Mouse (Mus musculus) layer of hippocampus, postnatal 14 days (tissue): ENCODE results near the gene Rnf227. TPM values are rescaled to one million over a fixed set of nuclear protein-coding genes. Genes with fewer than 3 reads are reported as not detected.
A peak's percentile ranks its signal among the peaks of the same experiment; 100 is the strongest.

ENCODE experiments used
- DNase-seq, 2 experiments: peaks; one replicate each; pipeline ENCODE4 v3.0.0; 2021 to 2022; ENCODE audit warnings: low spot score in 2 of 2, mixed read lengths in 1 of 2
- total RNA-seq, 2 experiments: library from RNA; stranded (reverse); gene quantifications; 2 replicates each; pipeline ENCODE4 v1.2.3; 2021

The Rnf227 gene
- total RNA-seq, 2 experiments from 2014 or later = 71.7 to 76.9 TPM

- no peak for DNase-seq
Measured at GRCm38 (mm10) chr11:69369990-69370816, 29.9 kb downstream of the Rnf227 start.

GRCm38 (mm10) chr11:69370817-69371215, 30.6 kb downstream of the Rnf227 start:
- no peak for DNase-seq

DNA sequence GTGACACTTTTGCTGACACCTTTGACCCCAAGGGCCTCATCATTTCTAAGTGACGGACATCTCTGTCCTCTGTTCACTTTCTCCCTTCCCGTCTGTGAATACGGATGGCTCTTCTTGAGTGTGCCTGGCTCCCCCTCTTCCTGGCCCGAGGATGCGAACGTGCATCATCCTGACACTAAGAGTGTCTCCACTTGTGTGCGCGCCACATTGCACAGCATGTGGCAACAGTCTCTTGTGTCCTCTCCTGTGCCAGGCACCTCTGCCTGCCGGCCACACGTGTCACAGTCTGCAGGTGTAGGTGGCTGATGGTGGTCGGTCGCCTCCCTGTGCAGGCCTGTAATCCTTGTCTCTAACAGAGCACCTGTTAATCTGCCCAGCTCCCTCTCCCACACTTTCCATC, 31.3 kb downstream of the Rnf227 start:
- no peak for DNase-seq

DNA sequence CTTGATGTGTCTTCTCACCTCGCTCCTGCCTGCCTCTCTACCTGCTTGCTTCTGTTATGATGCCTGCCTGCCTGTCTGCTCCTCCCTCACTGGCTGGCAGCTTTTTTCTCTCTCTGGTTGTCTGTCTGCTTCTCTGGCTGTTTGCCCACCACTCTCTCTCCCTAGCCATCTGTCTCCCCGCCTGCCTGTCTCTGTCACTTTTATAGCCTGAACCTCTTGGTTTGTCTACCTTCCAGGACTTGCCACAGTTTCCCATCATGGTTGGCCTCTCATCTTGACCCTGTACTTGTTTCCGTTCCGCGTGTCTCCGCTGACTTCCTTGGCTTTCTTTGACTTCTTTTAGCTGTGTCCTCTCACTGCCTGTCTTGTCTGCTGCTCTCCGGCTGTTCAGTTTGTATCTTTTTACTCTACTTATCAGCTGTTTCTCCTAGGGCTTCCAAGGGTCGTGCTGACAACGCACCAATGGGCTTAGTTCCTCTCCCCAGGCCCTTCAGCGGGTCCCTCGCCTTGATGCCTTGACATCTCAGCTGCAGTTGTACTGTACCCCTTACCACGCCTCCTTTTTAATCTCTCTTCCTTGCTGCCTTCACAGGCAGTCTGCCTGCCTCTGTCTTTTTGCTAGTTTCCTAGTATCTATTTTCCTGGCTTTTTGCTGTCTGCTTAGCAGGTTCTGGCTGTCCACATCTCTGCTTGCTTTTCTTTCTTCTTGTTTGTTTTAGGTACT, 32.0 kb downstream of the Rnf227 start:
- DNase-seq = peak; percentile 82 to 92

DNA sequence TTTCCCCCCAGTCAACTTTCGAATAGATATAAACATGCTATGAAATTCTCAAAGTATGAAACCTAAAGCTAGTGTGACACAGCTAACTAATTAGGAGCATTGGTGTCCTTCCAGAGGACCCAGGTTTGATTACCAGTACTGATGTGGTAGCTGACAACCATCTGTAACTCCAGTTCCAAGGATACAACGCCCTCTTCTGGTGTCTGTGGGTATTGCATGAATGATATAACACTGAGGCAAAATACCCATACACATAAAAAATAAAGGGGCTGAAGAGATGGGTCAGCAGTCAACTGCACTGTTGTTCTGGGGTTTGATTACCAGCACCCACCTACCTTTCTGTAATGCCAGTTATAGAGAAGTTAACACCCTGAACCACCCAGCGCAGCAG, 32.5 kb downstream of the Rnf227 start:
- no peak for DNase-seq

GRCm38 (mm10) chr11:69373223-69373965, 33.1 kb downstream of the Rnf227 start:
- DNase-seq = no peak

DNA sequence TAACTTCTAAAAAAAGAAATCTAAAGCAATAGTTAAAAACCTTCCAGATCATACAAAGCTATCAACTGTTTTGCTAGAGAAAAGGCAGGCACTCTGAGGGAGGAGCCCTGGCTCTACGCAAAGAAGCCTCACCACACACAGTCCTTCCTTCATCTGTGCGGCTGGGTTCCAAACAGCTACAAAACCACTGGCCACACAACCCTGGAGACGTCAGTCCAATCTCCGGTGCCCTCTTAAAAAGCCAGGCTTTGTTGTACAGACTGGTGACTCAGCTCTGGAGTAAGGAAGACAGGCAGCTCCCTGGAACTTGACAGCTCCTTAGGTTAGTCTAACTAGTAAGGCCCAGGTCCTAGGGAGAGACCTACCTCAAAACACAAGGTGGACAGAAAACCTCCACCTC, 35.4 kb downstream of the Rnf227 start:
- DNase-seq = no peak

DNA sequence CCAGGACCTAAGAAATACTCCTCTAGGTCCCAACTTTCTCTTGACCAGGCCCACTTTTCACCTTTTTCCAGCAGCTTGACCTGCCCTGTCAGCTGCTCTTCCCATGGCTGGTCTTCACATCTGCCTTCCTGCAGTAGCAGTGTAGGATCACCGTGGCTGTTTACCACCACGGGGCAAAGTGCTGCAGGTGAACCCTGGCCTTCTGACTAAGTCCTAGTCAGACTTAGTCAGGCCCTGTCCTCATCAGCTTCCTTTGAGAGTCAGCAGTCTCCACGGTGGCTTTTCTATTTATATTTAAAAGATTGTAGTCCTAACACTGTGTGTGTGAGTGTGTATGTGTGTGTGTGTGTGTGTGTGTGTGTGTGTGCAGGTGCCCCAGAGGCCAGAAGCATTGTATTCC, 37.5 kb downstream of the Rnf227 start:
- no peak for DNase-seq

GRCm38 (mm10) chr11:69379600-69379999, 39.3 kb downstream of the Rnf227 start:
- DNase-seq = no peak

DNA sequence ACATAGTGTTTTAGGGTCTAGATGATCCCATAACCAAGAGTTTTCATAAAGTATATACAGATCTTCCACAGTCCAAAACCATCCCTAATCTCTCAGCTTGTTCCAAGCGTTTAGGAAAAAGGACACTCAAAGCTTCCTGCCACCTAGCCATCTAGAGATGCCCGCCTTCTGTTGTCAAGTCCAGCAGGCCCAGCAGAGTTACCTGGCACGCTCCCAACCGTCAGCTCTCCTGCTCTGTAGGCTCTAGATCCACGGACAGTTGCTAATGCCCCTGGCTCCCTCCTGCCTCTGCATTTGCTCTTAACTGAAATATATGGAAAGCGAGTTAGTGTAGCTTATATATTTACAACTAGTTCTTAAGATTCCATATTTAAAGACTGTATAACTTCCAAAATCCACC, 41.1 kb downstream of the Rnf227 start:
- no peak for DNase-seq

DNA sequence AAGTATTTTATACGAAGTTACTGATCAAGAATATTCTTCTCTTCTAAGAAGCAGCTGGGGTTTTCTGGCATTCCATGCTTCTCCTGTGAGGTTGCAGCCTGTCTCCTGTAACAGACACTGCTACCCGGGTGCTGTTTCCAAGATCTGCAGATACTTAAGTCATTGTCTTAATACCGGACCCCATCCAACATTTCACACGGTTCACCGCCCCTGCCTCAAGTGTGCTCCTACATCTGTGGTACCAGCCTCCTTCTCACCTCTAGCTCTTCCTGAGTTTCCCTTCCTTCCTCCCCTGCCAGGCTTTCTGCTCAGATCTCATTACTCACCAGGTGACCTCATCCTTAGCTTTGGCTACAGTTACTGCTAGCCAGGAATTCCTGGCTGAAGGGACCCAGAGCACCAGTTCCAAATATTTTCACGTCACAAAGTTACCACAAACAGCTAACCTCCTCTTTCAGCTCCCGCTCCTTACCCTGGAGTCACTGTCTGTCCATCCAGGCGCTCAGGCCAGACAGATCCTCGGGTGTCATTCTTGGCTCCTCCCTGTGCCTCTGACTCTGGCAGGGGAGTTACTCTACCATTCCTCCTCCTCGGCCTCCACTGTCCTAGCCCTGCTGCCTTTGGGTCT, 42.3 kb downstream of the Rnf227 start:
- no peak for DNase-seq

DNA sequence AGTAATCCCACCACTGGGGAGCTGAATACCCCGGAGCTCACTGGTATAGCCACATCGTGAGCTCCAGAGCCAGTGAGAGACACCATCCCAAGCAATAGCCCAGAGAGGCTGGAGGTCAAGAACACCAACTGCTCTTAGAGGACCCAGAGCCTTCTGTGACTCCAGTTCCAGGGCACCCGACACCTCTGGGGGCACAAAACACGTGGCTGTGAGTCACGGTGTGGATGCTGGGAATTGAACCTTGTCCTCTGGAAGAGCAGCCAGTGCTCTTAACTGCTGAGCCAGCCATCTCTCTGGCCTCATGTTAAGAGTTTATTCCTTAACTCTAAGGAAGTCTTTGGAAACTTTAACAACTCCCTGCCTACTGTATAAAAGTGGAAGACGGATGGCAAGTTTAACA, 44.7 kb downstream of the Rnf227 start:
- no peak for DNase-seq

- DNase-seq = no peak
Measured at GRCm38 (mm10) chr11:69386758-69387157, 46.5 kb downstream of the Rnf227 start.

GRCm38 (mm10) chr11:69388680-69389079, 48.4 kb downstream of the Rnf227 start:
- no peak for DNase-seq

DNA sequence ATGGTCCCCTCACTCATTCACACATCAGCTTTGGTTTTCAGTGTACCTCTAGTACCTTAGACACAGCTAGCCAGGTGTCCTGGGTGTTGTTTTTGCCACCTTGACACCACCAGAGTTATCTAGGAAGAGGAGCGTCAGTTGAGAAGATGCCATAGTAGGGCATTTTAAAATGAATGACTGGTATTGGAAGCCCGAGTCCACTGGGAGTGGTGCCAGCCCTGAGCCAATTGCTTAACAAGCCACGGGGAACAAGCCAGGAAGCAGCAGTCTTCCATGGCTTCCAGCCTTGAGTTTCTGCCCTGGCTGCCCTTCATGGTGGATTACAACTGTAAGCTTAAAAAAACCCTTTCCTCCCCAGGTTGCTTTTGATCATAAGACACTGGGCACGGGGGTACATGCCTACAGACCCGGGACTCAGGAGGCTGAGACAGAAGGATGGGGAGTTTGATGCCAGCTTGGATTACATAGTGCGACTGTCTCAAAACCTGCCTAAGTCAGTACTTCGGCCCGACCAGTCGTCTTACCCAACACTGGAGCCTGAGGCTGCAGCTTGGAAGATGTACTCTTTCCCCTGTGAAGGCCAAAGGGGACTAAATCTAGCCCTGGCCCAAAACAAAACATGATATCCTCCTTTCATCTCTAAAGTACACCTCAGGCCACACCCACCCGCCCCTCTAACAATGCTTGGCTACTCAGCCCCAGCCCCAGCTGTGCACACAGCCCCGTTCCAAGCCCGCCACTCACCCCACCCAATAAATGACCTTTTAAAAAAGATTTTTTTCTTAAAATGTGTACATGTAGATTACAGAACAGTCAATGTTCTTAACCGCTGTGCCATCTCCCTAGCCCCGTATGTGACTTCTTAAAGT, 49.5 kb downstream of the Rnf227 start:
- peak in 1 of 2 experiments; percentile 74 for DNase-seq

GRCm38 (mm10) chr11:69390400-69391034, 50.3 kb downstream of the Rnf227 start:
- peak; percentile 69 to 85 for DNase-seq
